Mouse (Mus musculus) kidney, embryonic 14.5 days (tissue): ENCODE measurements at regions not wholly inside any gene's neighbourhood (a gene's known extent, or its start where the extent isn't known, plus 50 kb on each side); places are given as distances from the start of the nearest gene placed in this dataset.

Experiments
- ATAC-seq: fragments of 200-750 bp; cut with Nextera tagmentation; 2 replicates; pipeline ENCODE4 v1.8.0; 2017; ENCODE audit warnings: moderate number of reproducible peaks, mild to moderate bottlenecking, moderate TSS enrichment, moderate library complexity; ENCODE audit not compliant: low FRiP score, low TSS enrichment
- H3K27ac ChIP-seq: fragments of 300-500 bp; sonication (generic); 2 replicates; pipeline ENCODE4 v1.5.1; 2014; ENCODE audit warnings: low read depth, mild to moderate bottlenecking, low read length, moderate library complexity, mixed read lengths
- H3K27me3 ChIP-seq: fragments of 300-500 bp; sonication (generic); 2 replicates; pipeline ENCODE4 v1.6.1; 2014; ENCODE audit warnings: mild to moderate bottlenecking, low read length; ENCODE audit not compliant: control insufficient read depth, insufficient read depth
- H3K36me3 ChIP-seq: fragments of 300-500 bp; sonication (generic); 2 replicates; pipeline ENCODE4 v1.6.1; 2014; ENCODE audit warnings: low read length, mixed read lengths; ENCODE audit not compliant: control insufficient read depth, insufficient read depth
- H3K4me1 ChIP-seq: fragments of 300-500 bp; sonication (generic); 2 replicates; pipeline ENCODE4 v1.6.1; 2014; ENCODE audit warnings: low read length, mixed read lengths; ENCODE audit not compliant: control insufficient read depth, insufficient read depth
- H3K4me2 ChIP-seq: fragments of 300-500 bp; sonication (generic); replicated peaks from 2 replicates; pipeline ENCODE4 v1.6.1; 2014; ENCODE audit warnings: low read depth, mild to moderate bottlenecking, low read length
- H3K4me3 ChIP-seq: fragments of 300-500 bp; sonication (generic); 2 replicates; pipeline ENCODE4 v1.5.1; 2014; ENCODE audit warnings: mild to moderate bottlenecking, low read length
- H3K9ac ChIP-seq: fragments of 300-500 bp; sonication (generic); 2 replicates; pipeline ENCODE4 v1.6.1; 2014; ENCODE audit warnings: low read depth, mild to moderate bottlenecking, low read length, moderate library complexity
- H3K9me3 ChIP-seq: fragments of 300-500 bp; sonication (generic); 2 replicates; pipeline ENCODE4 v1.6.1; 2016; ENCODE audit warnings: low read length; ENCODE audit not compliant: control insufficient read depth
- WGBS: fragments of 180-500 bp; shearing (Covaris S2); extraction: QIAGEN DNeasy Blood & Tissue Kit; methylation state at CpG from one replicate; pipeline ENCODE4 v1.1.7; 2014; 5-methylcytosine and 5-hydroxymethylcytosine counted together

DNA sequence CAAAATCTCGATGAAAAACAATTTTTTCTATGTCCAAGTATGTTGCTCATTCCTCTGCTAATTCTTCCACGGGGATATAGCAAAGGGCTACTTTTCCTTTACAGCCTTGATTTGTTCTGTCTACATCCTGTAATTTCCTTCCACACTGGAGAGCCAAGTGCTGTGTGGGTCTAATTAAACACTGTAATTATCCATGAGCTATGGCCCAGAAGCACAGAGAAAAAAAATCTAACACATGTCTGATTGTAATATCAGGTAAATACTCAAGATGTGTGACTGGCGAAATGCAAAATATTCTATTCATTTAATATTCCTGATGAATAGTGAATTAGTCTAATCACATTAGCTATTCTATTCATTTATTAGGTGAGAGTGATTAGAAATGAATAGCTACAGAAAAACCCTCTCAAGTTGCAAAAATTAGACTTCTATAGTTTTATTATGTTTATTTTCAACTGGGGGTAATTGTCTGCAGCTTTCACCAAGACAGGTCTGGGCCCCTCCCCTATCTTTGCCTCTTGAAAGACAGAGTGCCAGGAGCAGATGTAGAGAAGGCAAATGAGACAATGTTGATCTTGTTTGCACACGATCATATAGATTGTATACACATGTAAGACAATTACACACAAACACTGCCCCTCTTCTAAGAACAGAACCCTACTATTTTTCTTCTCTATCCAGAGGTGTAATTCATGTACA is 274.3 kb downstream of the Sorl1 start:
- H3K4me3 ChIP-seq, result no peak overlapping the region
- H3K36me3 ChIP-seq, result no peaks in the 10 kb centered on the region
- H3K9ac ChIP-seq, result no peak overlapping the region
- no peaks in the 10 kb centered on the region for H3K4me1 ChIP-seq
- H3K4me2 ChIP-seq, result no peak overlapping the region
- H3K9me3 ChIP-seq, result no peaks in the 10 kb centered on the region
- H3K27ac ChIP-seq, result no peak overlapping the region
- 79% methylated on average over 4 of the region's 4 CpGs for WGBS
- ATAC-seq, result no peak
- H3K27me3 ChIP-seq, result no peaks in the 10 kb centered on the region

DNA sequence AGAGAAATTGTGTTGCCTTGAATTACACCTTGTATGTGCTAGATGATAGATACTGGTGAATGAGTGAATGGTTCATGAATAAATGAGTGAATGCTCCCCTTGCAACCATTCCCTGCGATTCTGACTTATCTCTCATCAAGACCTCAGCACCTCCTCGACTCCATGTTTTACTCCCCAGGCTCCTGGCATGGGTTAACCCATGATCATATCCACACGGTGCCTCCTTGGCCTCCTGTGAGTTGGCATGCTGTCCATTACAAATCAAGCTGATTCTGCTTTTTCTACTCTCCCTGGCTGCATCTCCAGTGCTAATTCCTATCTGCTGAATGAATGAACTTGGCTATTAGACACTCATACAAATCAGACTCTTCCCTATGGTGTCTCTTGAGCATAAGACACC is 279.5 kb downstream of the Sorl1 start:
- Histone ChIP-seq H3K9ac (no peak overlapping the region), H3K9me3 (no peaks in the 10 kb centered on the region), H3K27me3 (no peaks in the 10 kb centered on the region), H3K36me3 (no peaks in the 10 kb centered on the region), H3K27ac (no peak overlapping the region), H3K4me2 (no peak overlapping the region), H3K4me3 (no peak overlapping the region), H3K4me1 (no peaks in the 10 kb centered on the region)
- no peak for ATAC-seq
- 89% methylated on average over 3 of the region's 3 CpGs for WGBS

DNA sequence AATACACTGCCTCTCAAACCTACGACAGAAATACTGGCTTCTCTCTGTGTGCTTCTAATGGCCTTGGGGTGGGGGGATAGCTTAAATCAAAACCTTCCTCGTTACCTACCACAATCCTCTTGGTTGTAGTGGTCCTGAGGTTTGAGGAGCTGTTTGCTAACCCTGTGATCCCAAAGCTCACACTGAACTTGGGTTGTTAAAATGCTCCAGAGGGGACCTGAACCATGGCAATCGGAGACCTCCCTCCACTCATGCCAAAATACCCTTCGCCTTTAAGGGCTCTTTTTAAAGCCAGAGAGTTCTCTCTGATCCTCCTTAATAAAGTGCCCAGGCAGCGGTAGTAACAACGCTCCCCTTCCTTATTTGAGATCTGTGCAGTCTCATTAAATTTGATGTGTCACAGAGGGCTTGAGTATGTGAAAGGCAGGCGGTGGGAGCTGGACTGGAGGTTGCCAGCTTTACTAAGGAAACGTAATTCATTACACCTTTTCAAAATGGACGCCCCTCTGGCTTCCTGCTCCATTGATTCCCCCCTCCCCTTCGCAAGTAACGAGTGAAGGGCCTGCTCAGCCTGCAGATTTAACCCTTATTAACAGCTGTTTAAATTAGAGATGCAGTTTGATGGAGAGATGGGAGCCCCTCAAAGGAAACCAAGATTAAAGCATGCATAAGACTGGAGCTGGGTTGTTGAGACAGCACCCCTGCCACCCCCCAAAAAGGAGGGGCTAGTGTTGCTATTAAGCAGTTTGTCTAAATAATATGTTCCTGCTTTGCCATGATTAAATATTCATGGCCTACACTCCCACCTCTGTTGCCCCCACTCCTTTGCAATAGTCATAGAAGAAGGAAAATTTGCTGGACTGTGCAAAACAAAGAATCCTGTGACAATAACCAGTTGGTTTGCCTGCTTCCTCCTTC is 289.4 kb downstream of the Sorl1 start:
- Histone ChIP-seq H3K4me1 (peaks cover 4% of the 10 kb centered on the region; the same call in 1 of the 2 replicates), H3K36me3 (no peaks in the 10 kb centered on the region), H3K9me3 (no peaks in the 10 kb centered on the region), H3K4me3 (no peak overlapping the region), H3K27ac (no peak overlapping the region), H3K27me3 (no peaks in the 10 kb centered on the region), H3K4me2 (no peak overlapping the region), H3K9ac (no peak overlapping the region)
- WGBS, result 28% methylated on average over 11 of the region's 11 CpGs
- no peak for ATAC-seq

DNA sequence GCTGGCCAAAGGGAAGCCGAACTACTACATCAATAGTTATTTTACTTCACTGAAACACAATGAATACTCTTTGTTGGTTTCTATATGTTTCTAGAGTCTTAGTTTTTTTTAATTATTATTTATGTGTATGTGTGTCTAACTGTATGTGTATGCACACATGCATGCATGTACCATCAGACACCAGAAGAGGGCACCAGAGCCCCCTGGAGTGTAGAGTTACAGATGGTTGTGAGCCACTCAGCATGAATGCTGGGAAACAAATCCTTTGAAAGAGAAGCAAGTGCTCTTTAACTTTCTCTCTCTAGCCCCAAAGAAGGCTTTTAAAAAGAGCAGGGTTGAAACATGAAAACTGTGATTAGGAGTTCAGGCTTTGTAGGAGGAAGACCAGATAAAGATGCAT is 290.7 kb downstream of the Sorl1 start:
- Histone ChIP-seq H3K27me3 (no peaks in the 10 kb centered on the region), H3K4me1 (peaks cover 4% of the 10 kb centered on the region; the same call in 1 of the 2 replicates), H3K27ac (no peak overlapping the region), H3K4me2 (no peak overlapping the region), H3K9ac (no peak overlapping the region), H3K36me3 (no peaks in the 10 kb centered on the region), H3K9me3 (no peaks in the 10 kb centered on the region), H3K4me3 (no peak overlapping the region)
- 100% methylated on average over 1 of the region's 1 CpGs for WGBS
- no peak for ATAC-seq

DNA sequence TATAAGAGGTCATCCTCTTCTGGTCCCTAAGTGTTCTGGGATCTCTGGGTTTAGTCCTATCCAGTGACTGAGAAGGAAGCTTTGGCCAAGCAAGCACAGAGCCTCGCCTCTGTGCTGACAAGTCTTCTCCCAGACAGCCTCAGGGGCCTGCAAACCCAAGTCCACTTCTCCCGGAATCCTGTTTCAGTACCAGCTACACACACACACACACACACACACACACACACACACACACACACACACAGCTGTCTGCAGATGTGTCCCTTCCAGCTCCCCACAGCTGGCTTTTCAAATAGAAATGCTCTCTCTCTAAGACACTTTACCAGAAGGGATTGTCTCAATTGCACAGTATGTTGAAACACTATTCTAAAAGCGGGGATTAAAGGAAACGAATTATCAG is 296.7 kb downstream of the Sorl1 start:
- Histone ChIP-seq H3K9me3 (no peaks in the 10 kb centered on the region), H3K36me3 (no peaks in the 10 kb centered on the region), H3K27ac (no peak overlapping the region), H3K27me3 (no peaks in the 10 kb centered on the region), H3K4me2 (no peak overlapping the region), H3K4me3 (no peak overlapping the region), H3K9ac (no peak overlapping the region), H3K4me1 (no peaks in the 10 kb centered on the region)
- ATAC-seq, result no peak
- 65% methylated on average over 4 of the region's 4 CpGs for WGBS

DNA sequence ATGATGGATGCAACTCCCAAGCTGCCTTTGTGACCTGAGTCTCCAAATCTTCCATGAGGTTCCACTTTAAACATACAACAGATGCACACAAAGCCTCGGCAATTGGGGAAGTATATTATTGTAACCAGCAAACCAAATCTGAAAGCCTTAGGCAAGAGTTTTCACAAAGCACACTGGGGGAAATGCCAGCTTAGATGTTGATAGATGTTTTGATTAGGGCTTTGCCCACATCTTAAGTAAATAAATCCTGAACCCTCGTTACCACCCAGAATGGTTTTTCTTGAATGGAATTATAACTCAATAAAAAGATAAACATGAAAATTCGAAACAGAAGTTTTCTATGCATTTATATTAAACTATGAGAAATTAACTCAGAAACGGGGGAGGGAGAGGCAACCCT is 302.7 kb downstream of the Sorl1 start:
- no peak overlapping the region for H3K9ac ChIP-seq
- no peak overlapping the region for H3K4me2 ChIP-seq
- no peaks in the 10 kb centered on the region for H3K36me3 ChIP-seq
- ATAC-seq, result no peak
- 62% methylated on average over 4 of the region's 4 CpGs for WGBS
- no peaks in the 10 kb centered on the region for H3K9me3 ChIP-seq
- no peak overlapping the region for H3K27ac ChIP-seq
- H3K27me3 ChIP-seq, result no peaks in the 10 kb centered on the region
- H3K4me1 ChIP-seq, result no peaks in the 10 kb centered on the region
- H3K4me3 ChIP-seq, result no peak overlapping the region

DNA sequence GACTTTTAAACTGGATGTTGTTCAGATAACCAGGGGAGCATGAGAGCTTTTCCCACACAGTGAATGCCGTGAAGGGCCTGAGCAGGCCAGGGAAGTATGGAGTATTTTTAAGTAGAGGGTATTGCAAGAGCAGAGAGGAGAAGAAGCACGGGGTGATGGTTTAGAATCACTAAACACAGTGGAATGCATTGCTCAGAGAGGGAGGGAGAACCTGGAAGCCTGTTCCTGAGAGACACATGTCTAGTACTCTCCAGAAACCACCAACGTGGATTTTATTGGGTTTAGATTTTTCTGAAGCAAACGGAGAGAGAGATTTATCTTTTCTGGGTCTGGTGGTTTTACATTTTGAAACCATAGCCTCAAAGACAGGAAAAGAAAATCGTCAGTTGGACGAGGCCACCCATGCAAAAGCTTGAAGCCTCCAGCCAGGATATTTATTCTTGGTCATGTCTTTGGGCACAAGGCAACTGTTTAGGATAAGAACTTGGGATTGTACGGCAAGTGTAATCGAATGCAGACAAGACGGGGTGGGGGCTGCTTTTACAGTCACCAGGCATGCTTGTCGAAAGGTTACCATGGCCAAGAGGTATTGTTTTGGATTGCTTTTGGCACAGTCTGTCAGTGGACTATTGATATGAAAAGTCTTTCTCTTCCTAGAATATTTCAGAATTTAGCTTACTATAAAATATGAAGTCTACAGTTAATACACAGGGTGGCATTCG is 306.2 kb downstream of the Sorl1 start:
- Histone ChIP-seq H3K27ac (no peak overlapping the region), H3K4me2 (no peak overlapping the region), H3K36me3 (no peaks in the 10 kb centered on the region), H3K27me3 (no peaks in the 10 kb centered on the region), H3K4me1 (no peaks in the 10 kb centered on the region), H3K9ac (no peak overlapping the region), H3K9me3 (no peaks in the 10 kb centered on the region), H3K4me3 (no peak overlapping the region)
- no peak for ATAC-seq
- WGBS, result 44% methylated on average over 11 of the region's 11 CpGs

DNA sequence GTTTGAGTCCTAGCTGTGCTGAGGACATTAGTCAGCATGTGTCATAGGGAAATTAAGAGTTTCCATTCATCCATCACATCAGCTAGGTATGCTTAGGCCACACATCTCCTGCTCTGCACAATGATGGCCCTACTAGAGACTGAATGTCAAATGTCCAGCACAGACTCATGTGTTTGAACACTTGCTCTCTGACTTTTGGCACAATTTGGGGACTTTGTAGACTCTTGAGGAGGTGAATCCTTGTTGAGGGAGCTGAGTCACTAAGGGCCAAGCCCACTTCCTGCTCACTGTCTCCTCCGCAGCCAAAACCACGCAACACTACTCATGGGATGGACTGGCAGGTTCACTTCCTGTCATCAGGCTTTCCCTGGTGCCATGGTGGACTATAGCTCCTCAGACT is 308.2 kb downstream of the Sorl1 start:
- no peak overlapping the region for H3K4me3 ChIP-seq
- ATAC-seq, result no peak
- H3K27ac ChIP-seq, result no peak overlapping the region
- no peak overlapping the region for H3K9ac ChIP-seq
- 89% methylated on average over 2 of the region's 2 CpGs for WGBS
- no peaks in the 10 kb centered on the region for H3K4me1 ChIP-seq
- no peaks in the 10 kb centered on the region for H3K9me3 ChIP-seq
- no peaks in the 10 kb centered on the region for H3K27me3 ChIP-seq
- H3K36me3 ChIP-seq, result no peaks in the 10 kb centered on the region
- H3K4me2 ChIP-seq, result no peak overlapping the region

DNA sequence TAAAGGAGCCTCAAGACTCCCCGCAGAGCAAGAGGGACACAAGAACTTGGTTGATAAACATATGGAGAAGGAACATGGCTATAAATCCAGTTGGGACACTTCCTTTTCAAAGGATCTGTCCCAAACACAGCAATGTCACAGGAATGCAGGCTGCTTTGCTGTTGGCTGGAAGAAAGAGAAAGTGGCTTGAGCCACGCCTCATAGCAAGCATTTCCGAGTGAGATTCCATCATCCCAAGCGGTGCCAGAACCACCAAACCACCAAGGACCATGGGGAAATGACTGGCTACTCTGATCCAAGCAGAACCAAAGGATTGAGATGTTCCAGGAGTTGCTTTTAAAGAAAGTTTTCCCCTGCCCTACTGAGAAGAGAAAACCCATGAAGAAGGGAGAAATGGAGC is 314.8 kb downstream of the Sorl1 start:
- Histone ChIP-seq H3K9ac (no peak overlapping the region), H3K4me3 (no peak overlapping the region)

More for the DNA sequence above, 314.8 kb downstream of the Sorl1 start:
- Histone ChIP-seq H3K4me2 (no peak overlapping the region), H3K27me3 (no peaks in the 10 kb centered on the region), H3K9me3 (no peaks in the 10 kb centered on the region), H3K4me1 (peaks cover 16% of the 10 kb centered on the region), H3K36me3 (no peaks in the 10 kb centered on the region), H3K27ac (no peak overlapping the region)
- no peak for ATAC-seq
- WGBS, result 68% methylated on average over 4 of the region's 4 CpGs
